ENCODE assay signal across 1 mouse cellular context in the genomic region with DNA sequence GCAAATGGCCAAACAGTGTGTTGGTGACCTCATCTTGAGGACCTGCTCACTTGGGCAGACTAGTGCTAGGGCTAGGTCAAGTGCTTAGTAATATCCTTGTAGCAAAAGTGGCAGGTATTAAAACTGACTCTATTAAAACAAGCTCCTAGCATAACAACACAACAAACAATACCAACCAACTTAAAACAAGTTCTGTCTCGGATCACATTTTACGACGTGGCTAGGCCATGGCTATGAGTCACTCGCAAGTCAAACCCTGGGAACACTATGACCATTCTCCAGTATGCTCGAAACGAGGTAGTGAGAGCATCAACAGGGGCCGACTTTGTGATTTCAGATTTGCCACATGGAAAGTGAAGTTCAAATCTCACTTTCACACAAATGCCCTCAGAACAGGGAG.
TF ChIP-seq lines count a peak whose summit lies in the region.

No protein-coding gene starts in this region.

TF ChIP-seq in MEL, 35 proteins besides CTCF, POLR2A, EP300 and RAD21 (continued from another document):
- TF ChIP-seq NRF1 (IDR thresholded peaks at IDR 0.05; ENCODE audit: insufficient read depth, low read depth, low read length, poor library complexity, severe bottlenecking), result no peak
- TF ChIP-seq POLR2AphosphoS2 (IDR thresholded peaks at IDR 0.05; ENCODE audit: low read length), result no peak
- TF ChIP-seq MAX (IDR thresholded peaks at IDR 0.05; ENCODE audit: low read length), result 0 out of 2 replicates have a peak, but pooled peaks have one; percentile 27
TF ChIP-seq in MEL: peak in this region for 1.
